Mouse (Mus musculus) urinary bladder, adult 2 months (tissue): Measurements from ENCODE around the gene Srxn1. TPM values are rescaled to one million over a fixed set of nuclear protein-coding genes. Genes with fewer than 3 reads are reported as not detected.

ENCODE experiments used
- DNase-seq: peaks from one replicate; pipeline ENCODE4 v3.0.0; 2022; ENCODE audit warnings: low spot score
- polyA plus RNA-seq: library from polyadenylated mRNA; depleted of rRNA; stranded (reverse); fragments of >200 nt; gene quantifications from 2 replicates; pipeline ENCODE4 v1.2.3, GENCODE M21; 2012

The Srxn1 gene
- polyA plus RNA-seq, 1 experiment: 46.3 TPM

DNA sequence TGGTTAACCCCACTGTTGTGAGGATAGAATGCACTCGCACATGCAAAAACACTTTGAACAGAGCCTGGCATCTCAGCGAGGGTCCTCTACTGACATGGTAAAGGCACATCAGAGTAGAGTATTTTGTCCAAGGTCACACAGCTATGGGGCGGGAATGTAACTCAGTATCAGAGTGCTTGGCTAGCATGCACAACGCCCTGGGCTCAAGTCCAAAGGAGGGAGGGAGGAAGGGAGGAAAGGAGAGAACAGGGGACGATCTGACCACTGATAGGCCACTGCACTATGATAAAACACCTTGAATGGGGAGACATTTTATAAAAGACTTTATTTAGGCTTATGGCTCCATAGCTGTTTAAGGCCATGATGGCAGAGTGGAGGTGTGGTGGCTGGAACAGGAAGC is 15.7 kb upstream of the Srxn1 start:
- no peak for DNase-seq

DNA sequence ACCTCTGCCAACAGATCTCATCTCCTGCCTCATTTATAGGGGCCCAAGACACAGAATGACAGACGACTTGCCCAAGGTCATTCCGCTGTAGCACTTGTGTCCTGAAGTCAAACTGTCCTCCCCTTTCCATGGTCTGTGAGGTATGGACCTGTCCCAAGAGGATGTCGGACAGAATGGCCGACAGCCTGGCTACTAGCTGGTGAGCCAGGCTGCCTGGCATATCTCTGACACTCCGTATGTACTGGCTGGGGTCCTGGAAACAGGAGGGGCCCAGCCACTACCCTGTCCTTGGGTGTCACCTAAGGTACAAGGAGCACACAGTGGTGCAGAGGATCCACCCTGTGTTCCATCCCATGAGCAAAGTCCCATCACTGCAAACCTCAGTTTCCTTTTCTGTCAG is 14.8 kb upstream of the Srxn1 start:
- DNase-seq: no peak

DNA sequence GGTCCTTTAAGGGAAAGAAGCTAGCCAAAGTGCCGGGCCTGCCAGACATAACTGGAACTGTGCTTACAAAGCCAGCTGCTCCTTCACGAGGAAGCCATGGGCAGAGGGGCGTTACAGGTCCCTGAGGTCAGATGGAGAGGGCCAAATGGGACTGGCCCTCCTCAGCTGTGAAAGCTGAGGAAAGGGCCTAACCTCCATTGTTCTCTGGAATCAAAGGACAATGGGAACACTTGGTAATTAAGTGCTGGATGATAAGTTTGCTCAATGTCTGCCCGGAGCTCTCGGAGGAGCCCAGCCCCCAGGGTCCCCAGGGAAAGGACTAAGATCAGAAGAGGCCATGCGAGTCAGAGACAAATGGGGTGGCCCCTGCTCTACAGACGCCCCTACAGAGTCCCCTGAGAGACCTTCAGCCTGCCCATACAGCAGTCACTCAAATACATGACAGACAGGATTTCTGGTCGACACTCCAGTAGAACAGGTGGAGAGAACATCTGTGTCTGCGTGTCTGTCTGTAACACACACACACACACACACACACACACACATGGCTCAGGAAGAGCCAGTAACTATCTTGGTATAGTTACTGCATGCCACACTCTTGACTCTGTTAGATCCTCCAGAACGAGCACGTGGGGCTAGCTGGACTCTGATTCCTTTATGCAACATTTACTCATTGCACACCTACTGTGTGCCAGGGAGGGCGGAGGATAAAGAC is 13.8 kb upstream of the Srxn1 start:
- DNase-seq: no peak

DNA sequence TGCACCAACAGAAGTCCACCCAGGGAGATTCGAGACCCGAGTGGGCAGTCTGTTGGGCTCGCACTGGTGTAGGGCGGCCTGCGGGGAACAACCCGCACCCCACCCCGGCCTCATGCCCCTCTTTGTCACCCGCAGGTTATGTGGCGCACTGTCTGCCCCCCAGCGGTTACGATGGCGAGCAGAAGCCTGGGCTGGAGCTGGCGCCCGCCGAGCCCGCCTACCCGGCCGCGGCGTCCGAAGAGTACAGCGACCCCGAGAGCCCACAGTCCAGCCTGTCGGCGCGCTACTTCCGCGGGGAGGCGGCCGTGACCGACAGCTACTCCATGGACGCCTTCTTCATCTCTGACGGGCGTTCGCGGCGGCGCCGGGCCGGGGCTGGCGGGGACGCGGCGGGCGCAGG is 12.4 kb upstream of the Srxn1 start:
- DNase-seq: no peak

DNA sequence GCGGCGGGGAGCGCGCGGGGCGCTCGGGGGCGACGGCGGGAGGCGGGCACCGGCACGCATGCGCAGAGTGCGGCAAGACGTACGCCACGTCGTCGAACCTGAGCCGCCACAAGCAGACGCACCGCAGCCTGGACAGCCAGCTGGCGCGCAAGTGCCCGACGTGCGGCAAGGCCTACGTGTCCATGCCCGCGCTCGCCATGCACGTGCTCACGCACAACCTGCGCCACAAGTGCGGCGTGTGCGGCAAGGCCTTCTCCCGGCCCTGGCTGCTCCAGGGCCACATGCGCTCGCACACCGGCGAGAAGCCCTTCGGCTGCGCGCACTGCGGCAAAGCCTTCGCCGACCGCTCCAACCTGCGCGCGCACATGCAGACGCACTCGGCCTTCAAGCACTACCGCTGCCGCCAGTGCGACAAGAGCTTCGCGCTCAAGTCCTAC is 11.9 kb upstream of the Srxn1 start:
- no peak for DNase-seq

DNA sequence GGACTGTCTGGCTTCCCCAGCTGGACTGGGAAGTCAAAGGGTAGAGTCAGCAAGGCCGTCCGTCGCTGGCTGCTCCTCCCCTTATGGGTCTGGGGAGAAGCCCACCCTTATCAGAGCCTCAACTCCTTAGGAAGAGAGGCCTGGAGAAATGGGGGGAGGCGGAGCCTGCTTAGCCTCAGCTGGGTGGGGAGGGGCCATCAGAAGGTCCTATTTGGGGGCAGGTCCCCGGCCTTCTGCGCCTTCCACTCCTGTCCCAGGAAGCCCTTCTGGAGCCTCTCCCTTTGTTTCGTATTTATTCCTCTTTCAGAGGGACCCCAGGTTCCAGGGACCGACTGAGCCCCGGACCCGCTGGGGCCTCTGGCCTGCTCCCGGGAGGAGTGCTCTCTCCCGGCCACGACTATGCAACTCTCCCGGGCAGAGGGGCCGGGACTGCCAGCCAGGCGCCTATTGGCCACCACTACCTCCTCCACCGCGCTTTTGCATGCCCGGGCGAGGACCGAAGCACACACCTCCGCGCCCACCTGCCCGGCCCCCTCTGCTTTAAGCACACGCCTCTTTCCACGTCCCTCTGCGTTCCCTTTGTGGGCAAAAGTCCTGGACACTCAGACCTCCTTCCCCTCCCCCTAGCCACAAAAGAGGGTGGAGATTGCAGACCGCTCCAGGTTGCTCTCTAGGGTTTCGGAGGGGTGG is 10.3 kb upstream of the Srxn1 start:
- DNase-seq: no peak

DNA sequence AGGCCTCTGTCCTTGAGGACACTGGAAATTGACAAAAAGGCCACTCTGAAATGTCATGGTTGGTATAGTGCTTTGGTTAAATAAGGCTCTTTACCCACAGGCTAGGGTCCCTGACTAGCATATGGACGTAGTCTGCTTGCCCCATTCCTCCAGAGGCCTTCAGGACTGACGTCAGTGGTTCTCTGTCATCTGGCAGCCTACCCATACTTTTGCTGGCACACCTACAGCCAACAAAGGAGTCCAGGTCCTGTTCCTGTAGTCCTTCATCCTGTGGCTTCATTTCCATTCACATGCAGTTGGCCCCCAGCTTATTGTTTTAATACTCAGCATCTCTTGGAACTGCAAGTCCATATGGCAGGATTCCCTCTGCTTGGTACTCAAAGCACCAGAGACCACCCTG is 8.4 kb upstream of the Srxn1 start:
- DNase-seq: no peak

DNA sequence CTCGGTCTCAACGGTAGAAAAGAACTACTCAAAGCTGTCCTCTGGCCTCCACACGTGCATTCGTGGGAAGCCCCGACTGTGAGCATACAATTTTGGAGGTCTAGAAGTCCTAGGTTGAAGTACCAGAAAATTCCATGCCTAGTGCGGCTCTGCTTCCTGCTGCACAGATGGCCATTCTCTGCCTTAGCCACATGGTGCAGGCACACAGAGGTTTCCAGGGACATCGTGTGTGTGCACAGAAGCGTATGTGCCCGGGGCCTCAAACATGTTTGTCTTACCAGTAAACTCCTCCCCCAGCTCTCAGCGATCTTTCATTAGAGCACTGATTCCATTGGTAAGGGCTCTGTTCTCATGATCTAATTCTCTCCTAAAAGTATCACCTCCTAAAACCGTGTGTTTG is 7.4 kb upstream of the Srxn1 start:
- DNase-seq: no peak

DNA sequence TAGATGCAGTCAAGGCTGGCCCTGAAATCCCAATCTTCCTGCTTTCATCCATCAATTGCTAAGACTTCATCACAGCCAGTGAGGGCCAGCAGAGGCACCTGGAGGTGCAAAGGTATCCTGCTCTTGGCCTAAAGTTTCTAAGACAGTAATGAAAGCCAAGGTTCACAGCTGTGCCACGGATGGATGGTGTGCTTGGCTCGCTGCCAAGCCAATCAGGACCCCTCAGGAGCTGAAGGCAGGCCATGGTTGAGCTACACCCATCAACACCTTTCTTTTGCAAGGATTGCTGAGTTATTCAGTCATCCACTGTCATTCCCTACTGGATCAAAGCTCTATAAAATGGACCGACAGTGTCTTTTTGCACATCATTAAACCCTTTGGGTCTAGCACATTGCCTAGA is 5.8 kb upstream of the Srxn1 start:
- no peak for DNase-seq

DNA sequence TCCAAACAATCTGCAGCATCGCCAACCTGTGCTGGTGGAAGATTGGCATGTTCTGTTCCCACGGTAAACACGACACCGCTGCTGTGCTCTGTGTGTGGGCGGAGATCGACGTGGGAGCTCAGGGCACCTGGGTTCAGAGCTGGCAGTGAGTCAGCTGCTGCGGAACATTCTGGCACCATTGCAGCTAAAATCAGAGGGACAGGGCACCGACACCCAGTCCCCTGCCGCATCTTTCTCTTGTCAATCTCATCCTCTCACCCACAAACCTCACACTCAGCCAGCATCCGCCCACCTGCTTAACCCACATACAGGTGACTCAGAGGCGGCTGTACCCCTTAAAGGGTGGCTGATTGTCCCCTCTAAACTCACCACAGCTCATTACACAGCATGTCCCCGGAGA is 3.6 kb upstream of the Srxn1 start:
- no peak for DNase-seq

DNA sequence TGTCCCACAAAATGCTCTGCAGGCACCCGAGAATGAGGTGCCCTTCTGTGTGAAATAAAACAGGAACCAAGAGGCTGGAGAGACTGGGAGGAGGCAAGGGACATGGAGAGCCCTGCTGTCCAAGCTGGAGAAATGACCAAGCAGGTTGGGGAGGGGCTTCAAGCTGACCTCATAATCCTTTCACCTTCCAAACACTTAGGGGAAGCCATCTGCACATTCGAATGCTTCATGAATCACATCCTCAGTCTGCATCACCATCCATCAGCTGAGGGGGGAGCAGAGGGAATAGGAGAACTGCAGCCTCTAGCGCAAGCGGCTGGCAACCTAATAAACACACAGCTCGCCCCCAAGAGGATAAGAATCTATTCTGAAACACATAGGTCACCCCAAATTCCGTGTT is 2.9 kb upstream of the Srxn1 start:
- no peak for DNase-seq

DNA sequence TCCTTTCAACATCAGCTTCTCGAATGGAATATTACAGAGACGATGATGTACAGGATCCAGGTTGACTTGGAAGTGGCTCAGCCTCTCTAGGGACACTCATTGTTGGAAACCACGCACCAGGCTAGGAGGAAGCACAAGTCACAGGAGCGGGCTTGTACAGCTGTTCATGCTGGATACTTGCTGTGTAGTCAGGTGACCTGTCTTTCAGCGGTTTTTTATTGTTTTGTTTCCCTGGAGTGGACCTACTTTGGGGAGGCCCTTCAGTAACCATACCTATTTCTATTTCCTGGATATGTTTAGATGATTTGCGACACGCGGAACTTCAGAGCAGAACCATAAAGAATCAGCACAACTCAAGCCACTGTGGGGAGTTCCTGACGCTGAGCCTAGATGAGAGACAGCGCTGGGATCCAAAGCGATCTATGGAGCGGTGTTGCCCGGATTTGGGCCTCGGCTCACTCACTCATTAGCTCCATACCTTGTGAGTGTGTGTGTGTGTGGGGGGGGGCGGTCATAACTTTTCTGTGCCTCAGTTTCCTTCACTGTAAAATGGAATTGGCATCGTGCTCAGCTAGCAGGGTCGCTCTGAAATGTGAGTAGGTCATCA is 502 bp upstream of the Srxn1 start:
- DNase-seq: no peak

DNA sequence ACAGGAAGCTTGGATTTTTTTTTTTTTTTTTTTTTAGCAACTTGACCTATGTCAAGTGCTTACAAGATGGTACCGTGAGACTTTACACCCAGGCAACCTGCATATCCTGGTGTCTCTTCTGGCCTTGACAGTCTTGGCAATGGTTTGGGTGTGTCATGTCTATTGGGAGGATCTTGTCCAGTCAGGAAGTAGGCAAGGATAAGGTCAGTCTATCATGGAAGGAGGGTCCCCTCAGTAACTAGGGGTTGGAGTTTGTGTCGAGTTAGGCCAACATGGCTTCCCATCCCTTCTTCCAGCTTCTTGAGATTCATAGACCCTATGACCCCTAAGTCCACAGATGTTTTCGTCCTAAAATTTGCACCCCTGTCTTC is 894 bp downstream of the Srxn1 start:
- no peak for DNase-seq

DNA sequence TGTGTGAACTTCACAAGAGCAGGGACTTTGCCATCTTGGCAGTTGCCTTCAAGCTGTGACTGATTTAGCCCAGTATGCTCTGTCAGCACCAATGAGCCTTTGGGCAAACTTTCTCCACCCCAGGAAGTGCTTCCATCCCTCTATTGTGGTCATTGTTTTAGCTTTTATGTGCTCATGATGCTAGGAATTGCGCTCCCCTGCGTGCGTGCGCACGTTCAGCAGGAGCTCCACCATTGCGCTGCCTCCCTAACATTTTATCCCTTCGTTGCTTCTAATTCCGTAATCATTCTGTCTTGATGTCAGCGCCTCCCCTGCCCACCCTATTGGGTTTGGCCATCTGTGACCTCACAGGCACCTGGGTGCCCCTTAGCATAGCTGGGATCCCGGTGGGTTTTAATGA is 1.3 kb downstream of the Srxn1 start:
- no peak for DNase-seq

DNA sequence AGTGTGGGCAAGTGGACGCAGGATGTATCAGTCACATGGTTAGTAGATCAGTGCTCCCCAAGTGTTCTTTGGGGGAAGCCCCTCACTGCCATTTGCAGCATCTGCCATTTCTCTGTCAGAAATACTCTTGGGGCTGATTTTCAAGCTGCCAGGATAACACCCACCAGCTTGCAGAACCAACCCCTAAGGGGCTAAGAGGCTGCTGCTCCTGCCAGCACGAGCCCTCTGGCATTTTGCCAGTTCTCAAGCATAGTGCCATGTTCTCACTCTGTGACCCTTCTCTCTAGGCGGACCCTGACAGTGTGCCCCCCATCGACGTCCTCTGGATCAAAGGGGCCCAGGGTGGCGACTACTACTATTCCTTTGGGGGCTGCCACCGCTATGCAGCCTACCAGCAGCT is 3.4 kb downstream of the Srxn1 start:
- no peak for DNase-seq

DNA sequence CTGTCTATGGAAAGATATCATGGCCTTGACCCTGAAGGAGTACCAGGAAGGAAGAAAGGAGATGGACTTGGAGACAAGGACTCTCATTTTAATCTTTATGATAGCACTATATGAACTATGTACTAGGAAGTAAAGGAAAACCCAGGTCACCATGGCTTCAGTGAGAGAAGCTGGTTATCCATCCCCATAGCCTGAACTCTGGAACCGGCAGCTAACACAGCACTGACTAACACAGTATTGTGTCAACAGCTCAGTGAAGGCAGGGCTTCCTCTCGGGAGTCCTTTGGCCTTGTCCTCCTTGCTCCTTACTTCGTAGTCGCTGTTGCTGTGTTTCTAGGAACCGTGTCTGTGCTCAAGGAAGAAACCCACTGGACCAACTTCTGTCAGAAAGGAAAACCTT is 4.1 kb downstream of the Srxn1 start:
- DNase-seq: no peak

DNA sequence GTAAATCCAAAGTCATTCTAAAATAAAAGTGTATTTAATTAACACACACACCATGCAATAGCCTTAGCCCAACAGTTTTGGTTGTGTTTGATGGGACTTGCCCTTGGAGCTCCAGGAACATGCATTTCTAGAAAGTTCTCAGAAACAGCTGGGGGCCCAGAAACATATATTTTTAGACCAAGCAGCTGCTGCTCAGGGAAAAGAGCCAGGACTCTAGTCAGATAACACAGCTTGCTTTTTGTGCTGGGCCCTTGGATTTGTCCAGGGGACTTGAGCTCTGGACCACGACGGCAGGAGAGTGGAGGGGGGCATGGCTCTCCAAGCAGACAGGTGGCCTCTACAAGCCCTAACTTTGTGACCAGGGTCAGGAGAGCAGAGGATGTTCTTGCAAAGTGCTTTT is 6.0 kb downstream of the Srxn1 start:
- DNase-seq: no peak

DNA sequence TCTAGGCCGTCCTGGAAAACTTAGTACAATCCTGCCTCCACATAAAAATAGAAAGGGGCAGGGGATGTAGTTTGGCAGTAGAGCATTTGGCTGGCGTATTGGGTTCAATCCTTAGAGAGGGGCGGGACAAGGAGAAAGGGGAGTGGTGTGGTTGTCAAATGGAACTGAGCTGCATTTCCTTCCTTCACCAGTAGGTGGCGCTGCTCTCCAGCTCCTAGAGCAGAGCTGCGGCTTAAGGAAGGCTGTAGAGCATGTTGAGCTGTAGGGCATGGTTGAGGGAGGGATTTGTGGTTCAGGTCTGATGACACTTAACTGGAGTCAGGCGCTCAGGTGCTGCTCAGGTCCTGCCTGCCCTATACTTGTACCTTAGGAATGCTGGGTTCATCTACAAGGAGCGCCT is 6.6 kb downstream of the Srxn1 start:
- DNase-seq: peak; percentile 70

DNA sequence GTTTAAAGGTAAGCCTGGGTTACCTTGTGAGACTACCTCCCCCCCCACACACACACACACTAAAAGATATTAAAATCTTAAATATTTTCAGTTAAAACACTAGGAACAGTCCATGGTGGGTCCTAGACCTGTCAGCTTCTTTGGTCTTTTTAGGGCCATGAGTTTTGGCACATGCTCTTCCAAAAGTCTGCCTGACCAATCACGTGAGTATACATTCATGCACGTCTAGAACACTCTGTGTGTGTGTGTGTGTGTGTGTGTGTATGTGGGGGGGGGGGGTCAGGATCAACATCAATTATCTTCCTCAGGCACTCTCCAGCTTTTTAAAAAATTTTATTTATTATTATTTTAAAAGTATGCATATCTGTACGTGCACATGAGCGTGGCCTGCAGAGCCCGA is 7.2 kb downstream of the Srxn1 start:
- DNase-seq: no peak

DNA sequence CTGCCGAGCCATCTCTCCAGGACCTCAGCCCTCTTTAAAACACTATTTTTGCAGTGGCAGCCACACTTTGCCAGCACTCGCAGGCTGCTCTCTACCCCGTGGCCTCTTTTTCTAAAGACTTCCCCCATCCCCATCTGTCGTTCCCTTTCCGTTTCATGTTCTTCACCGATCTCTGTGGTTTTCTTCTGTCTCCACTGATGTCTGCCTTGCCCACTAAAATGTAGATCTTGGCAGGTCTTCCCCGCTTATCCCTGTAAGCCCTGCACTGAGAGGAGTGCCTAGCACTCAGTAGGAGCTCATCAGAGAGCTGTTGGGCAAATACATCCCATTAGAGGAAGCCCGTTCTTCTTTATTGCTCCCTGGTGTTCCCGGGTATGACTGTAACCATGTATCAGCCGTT is 7.7 kb downstream of the Srxn1 start:
- no peak for DNase-seq

DNA sequence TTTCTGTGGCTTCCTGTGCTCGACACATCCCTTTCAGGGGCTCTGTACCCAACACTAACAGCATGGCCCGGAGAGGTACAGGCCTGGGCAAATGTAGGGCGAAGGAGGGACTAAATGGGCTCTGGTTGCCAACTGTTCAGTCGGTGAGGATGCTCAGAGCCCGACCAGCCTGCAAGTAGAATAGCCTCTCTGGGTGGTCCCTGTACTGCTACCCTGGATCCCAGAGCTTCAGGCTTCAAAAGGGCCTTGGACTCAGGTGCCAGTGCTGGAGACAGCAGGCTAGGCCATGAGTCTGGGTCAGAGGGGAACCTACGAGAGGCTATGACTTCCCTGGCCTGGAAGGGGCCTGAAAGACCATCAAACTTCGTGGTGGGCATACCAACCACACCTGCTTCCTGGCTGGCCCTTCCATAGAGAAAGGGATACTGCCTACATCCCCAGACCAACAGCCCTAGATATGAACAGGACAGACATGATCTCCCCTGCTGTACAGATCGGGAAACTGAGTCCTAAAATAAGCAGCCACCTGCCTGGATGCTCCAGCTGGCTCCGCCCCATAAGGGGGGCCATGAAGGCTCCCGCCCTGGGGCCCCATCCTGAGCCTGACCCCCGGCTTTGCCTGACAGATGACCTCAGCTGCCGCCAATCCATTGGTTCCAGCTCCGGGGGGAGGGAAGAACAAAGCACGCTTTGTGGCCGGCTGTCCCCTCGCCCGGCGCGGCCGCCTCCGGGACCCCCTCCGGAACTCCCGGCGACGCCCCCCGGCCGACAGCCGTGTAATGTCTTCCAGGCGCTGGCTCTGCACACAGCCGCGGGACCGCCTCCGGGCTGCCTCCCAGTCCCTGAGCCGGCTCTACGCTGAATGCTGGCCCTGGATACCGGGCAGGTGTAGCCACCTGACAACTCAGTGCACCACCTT is 9.0 kb downstream of the Srxn1 start:
- DNase-seq: no peak

DNA sequence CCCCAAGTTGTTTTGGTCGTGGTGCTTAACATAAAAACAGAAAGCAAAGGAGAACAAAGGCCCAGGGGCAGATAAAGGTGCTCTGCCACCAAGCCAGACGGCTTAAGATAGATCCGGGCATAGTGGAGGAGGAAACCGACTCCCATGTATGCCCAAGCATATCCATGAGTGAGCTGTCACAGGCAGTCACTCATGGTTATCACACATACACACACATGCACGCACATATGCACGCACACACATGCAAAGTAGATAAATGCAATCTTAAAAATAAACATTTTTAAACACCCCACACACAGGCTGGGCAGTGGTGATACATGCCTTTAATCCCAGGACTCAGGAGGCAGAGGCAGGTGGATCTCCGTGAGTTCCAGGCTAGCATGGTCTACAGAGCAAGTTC is 12.4 kb downstream of the Srxn1 start:
- DNase-seq: no peak
